Mouse (Mus musculus) neural tube, embryonic 15.5 days (tissue): ENCODE results near the gene Top2a. TPM values are rescaled to one million over a fixed set of nuclear protein-coding genes. Genes with fewer than 3 reads are reported as not detected.
A peak's percentile ranks its signal among the peaks of the same experiment; 100 is the strongest.

Experiments
- ATAC-seq: fragments of 200-750 bp; cut with Nextera tagmentation; 2 replicates; pipeline ENCODE4 v1.8.0; 2017; ENCODE audit warnings: mild to moderate bottlenecking, moderate TSS enrichment, moderate library complexity; ENCODE audit not compliant: low FRiP score
- H3K27ac ChIP-seq: fragments of 300-500 bp; sonication (generic); replicated peaks from 2 replicates; pipeline ENCODE4 v1.5.1; 2015; ENCODE audit warnings: mild to moderate bottlenecking, inconsistent platforms
- H3K27me3 ChIP-seq: fragments of 300-500 bp; sonication (generic); replicated peaks from 2 replicates; pipeline ENCODE4 v1.6.1; 2015; ENCODE audit warnings: inconsistent platforms
- H3K36me3 ChIP-seq: fragments of 300-500 bp; sonication (generic); 2 replicates; pipeline ENCODE4 v1.6.1; 2015; ENCODE audit warnings: inconsistent platforms
- H3K4me1 ChIP-seq: fragments of 300-500 bp; sonication (generic); 2 replicates; pipeline ENCODE4 v1.6.1; 2015; ENCODE audit warnings: inconsistent platforms
- H3K4me2 ChIP-seq: fragments of 300-500 bp; sonication (generic); 2 replicates; pipeline ENCODE4 v1.6.1; 2015; ENCODE audit warnings: inconsistent platforms, mild to moderate bottlenecking, moderate library complexity
- H3K4me3 ChIP-seq: fragments of 300-500 bp; sonication (generic); replicated peaks from 2 replicates; pipeline ENCODE4 v1.5.1; 2015; ENCODE audit warnings: mild to moderate bottlenecking, inconsistent platforms
- H3K9ac ChIP-seq: fragments of 300-500 bp; sonication (generic); replicated peaks from 2 replicates; pipeline ENCODE4 v1.6.1; 2015; ENCODE audit warnings: mild to moderate bottlenecking, inconsistent platforms
- H3K9me3 ChIP-seq: fragments of 300-500 bp; sonication (generic); replicated peaks from 2 replicates; pipeline ENCODE4 v1.6.1; 2016; ENCODE audit warnings: inconsistent platforms
- WGBS: fragments of 180-500 bp; shearing (Covaris S2); methylation state at CpG from one replicate; pipeline ENCODE4 v1.1.7; 2015; ENCODE audit warnings: mixed read lengths; 5-methylcytosine and 5-hydroxymethylcytosine counted together
- polyA plus RNA-seq: library from polyadenylated mRNA; unstranded; fragments of >200 nt; fragmentation: Nextera tagmentation; extraction: Ambion mirVana; gene quantifications from 2 replicates; pipeline ENCODE4 v1.2.1, GENCODE M21; 2015

The Top2a gene
- polyA plus RNA-seq, 1 experiment from 2014 or later, result 25.8 TPM

- WGBS, result 3% methylated on average over 18 of the region's 18 CpGs
- Histone ChIP-seq H3K4me1 (peaks cover 72% of the 10 kb centered on the region), H3K4me2 (peak overlapping the region; percentile 99), H3K9me3 (no peaks in the 10 kb centered on the region), H3K9ac (peak overlapping the region; percentile 71), H3K27ac (peak overlapping the region; percentile 86), H3K27me3 (no peaks in the 10 kb centered on the region), H3K4me3 (peak overlapping the region; percentile 64), H3K36me3 (no peaks in the 10 kb centered on the region)
- no peak for ATAC-seq
These were observed 62.9 kb downstream of the Top2a start for GRCm38 (mm10) chr11:98961051-98961592.

DNA sequence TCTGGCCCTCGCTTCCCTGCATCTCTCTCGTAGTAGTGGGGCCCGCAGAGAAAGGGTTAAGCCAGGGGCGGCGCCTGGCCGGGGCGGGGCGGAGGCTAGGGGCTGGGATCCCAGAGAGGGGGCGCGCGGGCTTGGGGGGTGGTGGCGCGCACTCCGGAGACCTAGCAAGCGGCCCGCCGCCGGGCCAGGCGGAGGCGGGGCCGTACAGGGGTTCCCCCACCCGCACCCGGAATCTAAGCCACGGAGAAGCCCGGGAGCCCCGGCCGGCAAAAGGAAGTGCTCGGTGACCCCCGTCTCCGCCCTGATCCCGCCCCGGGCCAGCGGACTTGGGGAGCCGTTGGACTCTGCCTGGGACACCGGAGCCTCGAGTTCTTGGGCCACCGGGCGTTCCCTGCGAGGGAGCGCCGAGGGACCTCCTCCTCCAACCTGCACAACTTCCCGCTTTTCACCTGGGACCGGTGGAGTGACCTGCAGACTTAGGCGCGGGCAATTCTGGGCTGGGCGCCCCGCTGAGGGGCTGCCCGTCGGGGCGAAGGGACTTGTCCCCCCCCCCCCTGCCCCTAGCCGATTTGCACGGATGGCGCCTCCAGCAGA, 63.6 kb downstream of the Top2a start:
- H3K4me2 ChIP-seq, result peak overlapping the region; percentile 99
- no peaks in the 10 kb centered on the region for H3K27me3 ChIP-seq
- H3K4me3 ChIP-seq, result peak overlapping the region; percentile 64
- H3K4me1 ChIP-seq, result peaks cover 71% of the 10 kb centered on the region
- under 1% methylated on average over 53 of the region's 53 CpGs for WGBS
- H3K9ac ChIP-seq, result peak overlapping the region; percentile 71
- no peaks in the 10 kb centered on the region for H3K9me3 ChIP-seq
- no peaks in the 10 kb centered on the region for H3K36me3 ChIP-seq
- peak; percentile 36; the same call in 1 of the 2 replicates for ATAC-seq
- H3K27ac ChIP-seq, result peak overlapping the region; percentile 86

- Histone ChIP-seq H3K4me3 (peak overlapping the region; percentile 64), H3K9ac (peak overlapping the region; percentile 71), H3K4me1 (peaks cover 71% of the 10 kb centered on the region), H3K9me3 (no peaks in the 10 kb centered on the region), H3K27me3 (no peaks in the 10 kb centered on the region), H3K27ac (peak overlapping the region; percentile 86), H3K4me2 (peak overlapping the region; percentile 99), H3K36me3 (no peaks in the 10 kb centered on the region)
- under 1% methylated on average over 43 of the region's 43 CpGs for WGBS
- ATAC-seq, result peak; percentile 19; the same call in 1 of the 2 replicates
These were observed 64.3 kb downstream of the Top2a start for GRCm38 (mm10) chr11:98959437-98960312.

DNA sequence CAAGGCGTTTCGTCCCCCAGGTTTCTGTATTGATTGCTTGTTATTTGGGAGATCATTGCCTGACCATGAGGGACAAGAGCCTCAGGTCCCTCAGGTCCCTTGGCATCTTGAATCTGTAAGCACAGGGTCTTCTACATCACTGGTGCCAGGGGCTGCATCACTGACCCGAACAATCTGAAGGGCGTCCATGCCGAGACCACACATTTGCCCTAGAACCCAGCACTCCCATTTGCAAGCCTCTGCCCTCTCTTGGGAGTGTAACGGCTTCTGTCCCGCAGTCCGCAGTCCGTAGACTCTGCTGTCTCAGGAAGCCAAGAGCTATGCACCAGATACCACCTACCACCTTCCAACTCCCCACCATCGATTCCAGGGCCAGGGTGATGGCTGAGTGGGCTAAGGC, 67.6 kb downstream of the Top2a start:
- H3K9me3 ChIP-seq, result no peaks in the 10 kb centered on the region
- WGBS, result 71% methylated on average over 9 of the region's 10 CpGs
- H3K9ac ChIP-seq, result no peak overlapping the region
- H3K27me3 ChIP-seq, result no peaks in the 10 kb centered on the region
- H3K36me3 ChIP-seq, result no peaks in the 10 kb centered on the region
- H3K27ac ChIP-seq, result no peak overlapping the region
- no peak for ATAC-seq
- H3K4me3 ChIP-seq, result no peak overlapping the region
- H3K4me2 ChIP-seq, result no peak overlapping the region
- peaks cover 59% of the 10 kb centered on the region for H3K4me1 ChIP-seq

- Histone ChIP-seq H3K27ac (peak overlapping the region; percentile 77; the same call in 1 of the 2 replicates), H3K4me1 (peaks cover 58% of the 10 kb centered on the region), H3K9ac (no peak overlapping the region), H3K36me3 (0 out of 2 replicates have a peak, but pooled peaks cover under 1% of the 10 kb centered on the region), H3K4me2 (no peak overlapping the region), H3K27me3 (no peaks in the 10 kb centered on the region), H3K9me3 (no peaks in the 10 kb centered on the region), H3K4me3 (no peak overlapping the region)
- WGBS, result 27% methylated on average over 6 of the region's 7 CpGs
- ATAC-seq, result no peak
These were observed 68.2 kb downstream of the Top2a start for GRCm38 (mm10) chr11:98955707-98956235.

- Histone ChIP-seq H3K27me3 (no peaks in the 10 kb centered on the region), H3K9me3 (no peaks in the 10 kb centered on the region), H3K27ac (peak overlapping the region; percentile 77), H3K9ac (peak overlapping the region; percentile 26), H3K36me3 (0 out of 2 replicates have a peak, but pooled peaks cover 4% of the 10 kb centered on the region), H3K4me2 (peak overlapping the region; percentile 34), H3K4me3 (no peak overlapping the region), H3K4me1 (peaks cover 58% of the 10 kb centered on the region)
- 10% methylated on average over 15 of the region's 17 CpGs for WGBS
- ATAC-seq, result no peak
These were observed 68.9 kb downstream of the Top2a start for GRCm38 (mm10) chr11:98954801-98955706.

DNA sequence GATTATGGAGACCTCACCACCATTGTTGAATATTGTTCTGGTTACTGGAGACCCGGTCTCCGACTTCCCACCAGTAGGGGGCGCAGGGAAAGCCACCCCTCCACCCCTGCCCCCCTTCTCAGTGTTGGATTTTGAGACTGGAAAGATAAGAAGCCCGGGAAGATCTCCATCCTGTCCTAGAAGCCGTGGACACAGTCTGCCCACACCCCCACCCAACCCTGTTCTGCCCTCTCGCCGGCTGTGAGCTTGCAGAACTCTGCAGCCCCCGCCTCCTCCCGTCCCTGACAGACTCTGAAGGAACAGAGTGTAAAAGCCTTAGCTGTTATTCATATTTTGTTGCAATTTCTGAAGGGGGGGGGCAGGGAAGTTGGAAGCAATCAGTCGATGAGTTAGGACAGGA, 69.6 kb downstream of the Top2a start:
- Histone ChIP-seq H3K27ac (peak overlapping the region; percentile 77), H3K4me1 (peaks cover 58% of the 10 kb centered on the region), H3K36me3 (0 out of 2 replicates have a peak, but pooled peaks cover 4% of the 10 kb centered on the region), H3K9ac (peak overlapping the region; percentile 26), H3K27me3 (no peaks in the 10 kb centered on the region), H3K4me3 (no peak overlapping the region), H3K4me2 (peak overlapping the region; percentile 34), H3K9me3 (no peaks in the 10 kb centered on the region)
- 8% methylated on average over 10 of the region's 10 CpGs for WGBS
- 0 out of 2 replicates have a peak, but pooled peaks have one; percentile 3 for ATAC-seq

DNA sequence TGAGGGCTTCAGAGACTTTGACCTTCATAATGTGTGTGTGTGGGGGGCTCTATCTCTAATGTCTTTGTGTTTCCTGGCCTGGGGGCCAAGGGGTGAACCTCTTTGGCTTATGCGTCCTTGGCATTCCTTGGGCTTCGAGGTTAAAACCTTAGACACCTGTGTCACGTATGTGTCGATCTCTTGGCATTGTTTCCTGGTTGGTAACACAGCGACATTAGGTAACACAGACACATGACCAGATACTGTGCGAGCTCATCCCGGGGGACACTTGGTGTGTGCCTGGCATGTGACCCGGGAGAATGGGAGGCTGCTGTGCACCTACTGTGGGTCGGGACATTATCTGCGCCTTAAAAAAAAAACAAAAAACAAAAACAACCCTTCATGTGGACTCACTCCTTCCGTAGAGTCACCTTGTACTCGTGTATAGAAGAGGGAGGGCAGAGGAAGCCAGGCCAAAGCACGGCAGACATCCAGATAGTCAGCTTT, 70.1 kb downstream of the Top2a start:
- ATAC-seq, result no peak
- Histone ChIP-seq H3K4me3 (no peak overlapping the region), H3K27me3 (no peaks in the 10 kb centered on the region), H3K9ac (no peak overlapping the region), H3K27ac (peak overlapping the region; percentile 77; the same call in 1 of the 2 replicates), H3K9me3 (no peaks in the 10 kb centered on the region), H3K4me1 (peaks cover 57% of the 10 kb centered on the region), H3K4me2 (peak overlapping the region; percentile 34), H3K36me3 (0 out of 2 replicates have a peak, but pooled peaks cover 4% of the 10 kb centered on the region)
- WGBS, result 35% methylated on average over 13 of the region's 13 CpGs

GRCm38 (mm10) chr11:98953361-98953760, 70.6 kb downstream of the Top2a start:
- H3K9me3 ChIP-seq, result no peaks in the 10 kb centered on the region
- H3K4me1 ChIP-seq, result peaks cover 58% of the 10 kb centered on the region
- H3K4me2 ChIP-seq, result no peak overlapping the region
- 17% methylated on average over 2 of the region's 2 CpGs for WGBS
- no peak overlapping the region for H3K4me3 ChIP-seq
- H3K36me3 ChIP-seq, result 0 out of 2 replicates have a peak, but pooled peaks cover 4% of the 10 kb centered on the region
- no peak overlapping the region for H3K27ac ChIP-seq
- H3K9ac ChIP-seq, result no peak overlapping the region
- no peaks in the 10 kb centered on the region for H3K27me3 ChIP-seq
- ATAC-seq, result no peak

- 83% methylated on average over 2 of the region's 2 CpGs for WGBS
- no peaks in the 10 kb centered on the region for H3K9me3 ChIP-seq
- no peaks in the 10 kb centered on the region for H3K27me3 ChIP-seq
- peaks cover 64% of the 10 kb centered on the region for H3K4me1 ChIP-seq
- H3K36me3 ChIP-seq, result 0 out of 2 replicates have a peak, but pooled peaks cover 4% of the 10 kb centered on the region
- no peak overlapping the region for H3K27ac ChIP-seq
- ATAC-seq, result no peak
- H3K9ac ChIP-seq, result no peak overlapping the region
- H3K4me3 ChIP-seq, result no peak overlapping the region
- H3K4me2 ChIP-seq, result no peak overlapping the region
These were observed 71.3 kb downstream of the Top2a start for GRCm38 (mm10) chr11:98952736-98953135.
